Mouse (Mus musculus) kidney, adult 11 months (tissue): Measurements from ENCODE around the gene Skida1.

Source experiments
- DNase-seq: peaks from one replicate; pipeline ENCODE4 v3.0.0; 2022

Gene Skida1

DNA sequence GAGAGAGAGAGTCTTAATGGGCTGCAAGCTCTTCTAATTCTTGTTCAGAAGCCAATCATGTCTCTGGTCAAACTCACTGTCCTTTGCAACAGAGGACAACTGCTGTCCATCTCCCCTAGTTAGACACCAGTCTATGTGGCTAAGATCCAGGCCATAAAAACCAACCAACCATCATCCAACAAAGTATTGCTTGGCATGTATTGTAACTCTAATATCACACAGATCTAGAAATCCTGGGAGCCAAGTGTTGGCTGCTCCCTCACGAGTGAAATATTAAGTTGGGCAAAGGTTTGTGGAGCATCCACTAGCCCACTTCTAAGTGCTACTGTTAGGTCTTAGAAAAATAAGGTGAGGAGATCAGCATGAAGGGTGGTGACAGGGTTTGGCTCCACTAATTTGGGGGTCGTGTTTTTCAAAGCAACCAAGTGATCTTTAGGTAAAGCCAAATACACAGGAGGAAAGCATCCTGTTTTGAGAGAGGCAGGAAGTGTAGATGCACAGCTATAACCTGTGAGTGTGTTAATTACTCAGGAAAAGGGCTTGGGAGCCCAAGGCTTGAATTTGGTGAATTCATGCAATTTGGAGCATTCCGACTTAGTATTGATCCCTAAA is 10.6 kb downstream of the Skida1 start:
- DNase-seq, result peak; percentile 59

DNA sequence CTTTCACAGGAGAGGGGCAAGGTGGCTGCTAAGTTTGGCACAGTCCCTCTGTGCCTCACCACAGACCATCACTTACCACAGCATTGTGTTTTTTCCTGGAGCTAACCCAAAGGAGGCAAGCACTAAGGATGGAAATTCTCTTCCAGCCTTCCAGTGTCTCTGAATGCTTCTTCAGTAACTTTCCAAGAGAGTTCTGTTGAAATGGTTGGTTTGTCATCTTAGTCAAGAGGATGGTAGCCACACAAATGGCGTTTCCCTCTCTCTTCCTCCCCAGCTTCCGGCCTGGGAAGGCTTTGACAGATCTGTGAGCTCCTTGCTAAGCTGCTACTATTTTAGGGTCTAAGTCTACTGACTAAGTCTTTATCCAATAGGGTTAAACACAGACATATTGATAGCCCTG is 11.4 kb downstream of the Skida1 start, which contains the start of gene A930004D18Rik:
A930004D18Rik (minus strand) TSS at position 247 of the 400 bp plus-strand sequence.
- no peak for DNase-seq

DNA sequence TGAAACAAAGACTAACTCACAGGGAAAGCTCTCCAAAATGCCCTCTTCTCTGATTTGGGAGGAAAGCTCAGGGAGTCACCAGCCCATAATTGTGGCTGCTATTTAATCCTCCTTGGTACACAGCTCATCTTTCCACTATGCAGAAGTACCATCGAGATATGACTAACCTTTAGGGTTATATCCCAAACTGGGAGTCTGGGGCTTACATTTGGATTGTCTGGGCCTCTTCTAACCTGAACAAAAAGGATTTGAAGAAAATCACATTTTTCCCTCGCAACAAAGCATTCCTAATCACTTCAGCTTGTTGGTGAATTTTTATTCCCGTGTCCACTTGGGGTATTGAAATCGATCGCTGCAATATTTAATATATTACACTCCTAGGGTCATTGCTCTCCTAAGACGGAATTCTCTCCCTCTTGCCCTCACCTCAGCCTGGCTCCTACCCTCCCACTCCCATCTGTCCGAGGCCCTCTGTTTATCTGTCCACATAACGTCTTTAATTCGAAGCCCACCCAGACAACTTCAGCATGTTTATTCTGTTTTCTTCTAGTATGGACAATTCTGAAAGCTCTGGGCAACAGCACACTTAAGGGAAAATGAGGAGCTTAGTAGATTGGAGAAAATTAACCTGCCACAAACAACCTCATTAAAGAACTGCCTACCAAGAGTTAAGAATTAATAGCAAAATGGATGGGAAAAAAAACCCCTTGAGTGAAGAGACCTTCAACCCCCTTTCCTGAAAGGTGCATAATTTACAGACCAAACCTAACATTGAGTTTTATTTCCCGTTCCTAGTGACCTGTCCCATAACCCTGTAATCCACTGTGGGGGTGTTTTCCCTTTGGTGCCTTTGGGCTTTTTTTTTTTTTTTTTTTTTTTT is 14.2 kb downstream of the Skida1 start:
- no peak for DNase-seq

DNA sequence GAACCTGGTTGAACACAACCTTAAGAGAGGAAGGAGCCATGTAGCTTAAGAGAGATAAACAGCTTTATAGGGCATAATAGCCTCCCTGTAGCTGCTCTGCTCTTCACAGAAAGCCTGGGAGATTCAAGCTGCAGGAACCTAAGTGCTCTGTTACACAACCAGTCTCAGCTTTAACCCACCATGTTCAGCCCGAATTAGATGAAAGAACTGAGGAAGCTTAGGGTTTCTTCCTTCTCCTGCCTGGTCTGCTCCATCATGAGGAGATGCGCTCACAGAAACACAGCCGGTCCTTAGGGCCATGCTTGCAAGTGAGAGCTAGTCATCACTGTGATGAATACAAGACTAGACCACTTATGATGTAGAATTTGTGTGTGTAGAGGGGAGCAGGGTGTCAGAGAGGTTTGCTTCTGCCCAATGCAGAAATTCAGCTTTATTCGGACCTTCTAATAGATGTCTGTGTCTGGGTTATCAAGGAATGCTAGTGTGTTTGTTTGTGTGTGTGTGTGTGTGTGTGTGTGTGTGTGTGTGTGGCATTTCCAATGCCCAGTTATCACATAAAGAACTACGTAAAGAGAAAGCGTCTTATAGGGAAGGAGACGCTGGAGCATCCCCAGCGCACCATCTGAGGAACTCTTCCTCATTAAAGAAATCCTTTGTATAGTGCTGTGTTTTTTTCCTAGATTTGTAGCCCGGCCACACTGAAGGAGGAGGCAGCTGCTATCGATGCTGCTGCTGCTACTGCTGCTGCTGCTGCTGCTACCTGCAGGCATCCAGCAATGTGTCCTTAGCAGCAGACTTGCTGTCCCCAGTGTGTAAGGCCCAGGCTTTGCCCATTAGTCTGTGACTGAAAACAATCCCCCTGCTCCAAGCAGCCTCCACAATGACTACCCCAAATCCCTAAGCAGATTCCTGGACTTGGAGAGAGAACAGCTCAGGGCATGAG is 15.4 kb downstream of the Skida1 start:
- no peak for DNase-seq

DNA sequence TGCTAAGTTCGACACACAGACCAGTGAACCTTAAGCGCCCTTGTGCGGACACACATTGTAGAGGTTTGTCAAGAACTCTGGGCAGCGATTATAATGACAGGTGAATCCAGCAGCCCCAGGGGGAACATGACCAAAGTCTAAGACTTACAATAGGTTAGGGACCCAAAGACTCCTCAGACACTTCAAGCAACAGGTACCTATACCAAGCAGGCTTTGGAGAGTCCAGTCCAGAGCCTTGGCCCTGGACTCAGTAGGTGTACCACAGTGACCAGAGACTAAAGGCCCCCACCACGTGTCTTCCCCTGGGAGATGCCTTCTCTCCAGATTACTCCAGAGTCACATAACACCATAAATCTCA is 16.3 kb downstream of the Skida1 start:
- peak; percentile 64 for DNase-seq

DNA sequence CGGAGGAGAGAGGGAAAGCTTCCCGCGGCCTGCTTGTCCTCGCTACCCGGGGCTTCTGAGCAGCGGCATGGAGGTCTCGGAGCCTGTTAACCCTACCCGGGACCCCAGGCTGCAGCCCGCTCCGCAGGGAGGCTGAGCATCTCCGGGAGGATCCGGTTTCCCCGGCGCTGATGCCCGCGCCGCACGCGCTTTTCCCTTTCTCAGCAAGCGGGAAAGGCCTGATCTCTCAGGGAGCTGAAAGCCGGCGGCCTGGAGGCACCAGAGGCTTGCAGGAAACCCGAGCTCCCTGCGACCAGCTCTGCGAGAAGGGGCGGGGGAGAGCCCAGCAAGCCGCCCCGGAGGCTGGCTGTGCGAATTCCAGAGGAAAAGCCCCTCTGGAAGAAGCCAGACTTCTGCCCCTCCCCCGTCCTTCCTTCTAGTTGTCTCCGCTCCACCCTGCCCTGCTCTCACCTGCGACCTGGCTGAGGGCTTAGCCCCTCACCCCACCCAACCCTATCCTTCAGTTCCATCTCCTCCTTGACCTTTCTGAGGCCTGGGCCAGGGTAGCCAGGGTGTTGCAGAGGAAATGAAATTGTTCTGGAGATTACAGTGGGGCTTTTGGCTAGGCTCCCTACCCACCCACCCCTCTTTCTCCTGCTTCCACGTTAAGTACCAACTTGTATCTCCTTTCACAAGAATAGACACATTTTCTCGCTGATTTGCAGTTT is 16.9 kb downstream of the Skida1 start:
- peak; percentile 45 for DNase-seq

DNA sequence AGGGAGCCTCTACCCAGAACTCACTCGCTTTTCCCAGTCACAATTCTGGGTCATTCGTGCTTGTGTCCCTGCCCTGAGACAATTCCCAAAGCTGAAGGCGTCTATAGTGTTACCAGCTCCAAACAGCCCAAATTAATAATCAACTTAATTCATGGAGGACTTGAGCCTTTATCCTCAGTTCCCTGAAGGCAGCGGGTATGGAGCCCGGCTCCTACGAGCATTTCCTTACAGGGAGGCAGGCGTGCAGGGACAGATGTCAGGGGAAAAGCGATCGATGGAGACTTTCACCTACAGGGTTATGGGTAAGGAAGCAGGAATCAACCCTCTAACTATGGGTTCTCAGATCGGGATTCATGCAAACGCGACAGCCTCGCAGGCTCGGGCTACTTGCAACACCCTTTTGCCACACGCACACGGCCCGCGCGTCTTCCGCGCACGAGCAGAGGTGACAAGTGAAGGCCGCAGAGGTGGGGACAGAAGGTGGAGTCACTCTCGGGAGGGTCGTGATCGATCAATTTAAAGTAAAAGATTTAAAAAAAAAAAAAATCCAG is 17.5 kb downstream of the Skida1 start:
- peak; percentile 48 for DNase-seq

DNA sequence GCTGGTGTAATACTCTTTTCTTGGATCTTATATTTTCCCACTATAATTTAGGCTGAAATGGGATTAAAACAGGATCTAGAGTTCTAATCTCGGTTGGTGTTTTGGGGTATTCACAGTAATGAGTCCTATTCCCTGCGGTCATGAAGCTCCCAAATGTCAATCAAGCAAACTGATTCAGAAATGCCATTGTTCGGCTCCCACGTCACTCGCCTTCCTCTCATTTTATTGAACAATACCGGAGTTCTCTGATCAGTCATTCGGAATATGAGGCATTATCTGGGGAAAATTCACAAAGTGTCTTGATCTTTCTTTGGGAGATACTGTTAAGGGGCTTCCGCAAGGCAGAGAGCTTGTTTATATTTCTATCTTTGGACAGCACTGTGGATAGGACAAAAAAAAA is 18.3 kb downstream of the Skida1 start:
- DNase-seq, result no peak

DNA sequence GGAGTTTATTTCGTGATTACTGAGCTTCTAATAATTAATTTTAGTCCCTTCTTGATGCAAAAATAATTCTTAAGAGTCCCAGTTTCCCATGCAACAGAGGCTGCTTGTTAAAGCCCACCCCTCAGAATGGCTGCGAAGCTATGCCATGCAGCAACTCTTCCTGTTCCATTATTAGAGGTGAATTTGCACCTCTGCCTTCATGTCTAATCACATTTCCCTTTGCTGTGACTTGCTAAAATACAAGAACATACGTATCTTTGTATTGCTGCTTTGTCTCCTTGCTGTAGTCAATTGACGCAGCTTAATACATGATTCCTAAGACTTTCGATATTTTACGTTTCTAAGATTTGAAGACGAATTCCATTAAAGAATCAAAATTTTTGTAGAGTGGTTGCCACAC is 19.2 kb downstream of the Skida1 start:
- no peak for DNase-seq

DNA sequence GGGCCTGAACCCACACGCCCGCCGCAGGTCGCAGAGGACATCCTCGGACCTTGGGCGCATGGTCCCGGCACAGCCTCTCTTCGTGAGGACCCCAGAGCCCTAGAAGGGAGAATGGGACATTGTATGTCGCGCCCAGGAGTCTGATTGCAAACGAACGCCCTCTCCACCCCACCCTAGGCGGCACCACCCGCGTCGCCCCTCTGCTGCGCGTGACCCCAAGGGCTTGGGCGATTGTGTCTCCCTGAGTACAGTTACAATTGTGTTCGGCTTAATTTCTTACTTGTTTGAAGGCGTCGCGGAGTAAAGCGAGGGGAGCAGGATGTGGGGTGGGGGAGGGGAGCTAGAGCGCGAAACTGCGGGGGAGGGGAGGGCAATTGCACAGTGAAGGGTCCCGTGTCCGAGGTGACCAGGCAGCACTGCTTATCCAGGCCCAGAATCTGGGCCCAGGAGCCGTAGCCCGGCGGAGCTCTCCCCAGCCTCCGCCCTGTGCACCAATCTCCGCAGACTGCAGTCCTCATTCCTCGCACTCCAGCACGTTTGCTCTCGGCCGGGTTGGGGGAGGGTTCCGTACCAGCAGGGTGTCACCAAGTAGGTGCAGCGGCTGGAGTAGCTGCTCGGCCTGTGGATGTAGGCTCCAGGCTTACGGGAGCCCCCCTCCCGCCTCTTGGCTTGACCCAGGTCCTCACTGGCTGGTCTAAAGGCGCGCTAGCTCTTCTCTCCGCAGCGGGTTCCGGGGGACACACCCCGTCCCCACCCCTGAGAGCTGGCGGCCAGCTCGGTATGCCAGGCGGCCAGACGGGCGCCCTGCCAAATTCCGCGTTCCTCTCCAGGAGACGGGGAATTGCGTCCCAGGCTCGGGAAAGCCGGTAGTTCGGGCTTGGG is 20.5 kb downstream of the Skida1 start:
- DNase-seq, result peak; percentile 96

DNA sequence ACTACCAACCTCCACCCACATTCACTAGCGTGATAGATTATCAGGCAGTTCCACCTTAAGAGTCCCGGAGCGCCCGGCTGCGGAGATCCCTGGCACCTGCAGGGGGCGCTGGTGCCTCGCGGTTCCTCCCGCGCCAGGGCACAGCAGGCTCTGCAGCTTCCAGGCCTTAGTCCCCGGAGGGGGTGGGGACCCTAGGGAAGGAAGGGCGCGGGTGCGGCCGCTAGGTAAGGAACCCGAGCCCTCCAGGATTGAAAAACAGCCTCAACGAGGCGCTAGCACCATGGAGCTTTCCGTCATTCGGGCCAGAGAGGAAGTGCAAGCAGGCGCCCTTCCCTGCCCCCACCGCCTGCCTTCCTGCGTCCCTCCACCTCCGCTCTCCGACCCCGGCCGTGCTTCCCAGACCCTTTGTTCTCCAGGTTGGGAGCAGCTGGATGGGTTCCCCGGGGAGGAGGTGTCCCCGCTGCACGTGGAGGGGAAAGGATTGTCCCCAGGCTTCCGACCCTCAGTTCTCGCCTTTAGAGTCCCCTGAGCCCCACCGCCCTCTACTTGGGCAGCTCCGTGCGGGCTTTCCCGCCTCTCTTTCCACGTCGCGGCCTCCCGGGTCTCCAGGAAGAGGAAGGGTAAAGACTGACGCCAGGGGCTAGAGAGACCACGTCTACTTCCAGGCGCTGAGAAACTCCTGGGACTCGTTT is 21.3 kb downstream of the Skida1 start:
- DNase-seq, result peak; percentile 96

DNA sequence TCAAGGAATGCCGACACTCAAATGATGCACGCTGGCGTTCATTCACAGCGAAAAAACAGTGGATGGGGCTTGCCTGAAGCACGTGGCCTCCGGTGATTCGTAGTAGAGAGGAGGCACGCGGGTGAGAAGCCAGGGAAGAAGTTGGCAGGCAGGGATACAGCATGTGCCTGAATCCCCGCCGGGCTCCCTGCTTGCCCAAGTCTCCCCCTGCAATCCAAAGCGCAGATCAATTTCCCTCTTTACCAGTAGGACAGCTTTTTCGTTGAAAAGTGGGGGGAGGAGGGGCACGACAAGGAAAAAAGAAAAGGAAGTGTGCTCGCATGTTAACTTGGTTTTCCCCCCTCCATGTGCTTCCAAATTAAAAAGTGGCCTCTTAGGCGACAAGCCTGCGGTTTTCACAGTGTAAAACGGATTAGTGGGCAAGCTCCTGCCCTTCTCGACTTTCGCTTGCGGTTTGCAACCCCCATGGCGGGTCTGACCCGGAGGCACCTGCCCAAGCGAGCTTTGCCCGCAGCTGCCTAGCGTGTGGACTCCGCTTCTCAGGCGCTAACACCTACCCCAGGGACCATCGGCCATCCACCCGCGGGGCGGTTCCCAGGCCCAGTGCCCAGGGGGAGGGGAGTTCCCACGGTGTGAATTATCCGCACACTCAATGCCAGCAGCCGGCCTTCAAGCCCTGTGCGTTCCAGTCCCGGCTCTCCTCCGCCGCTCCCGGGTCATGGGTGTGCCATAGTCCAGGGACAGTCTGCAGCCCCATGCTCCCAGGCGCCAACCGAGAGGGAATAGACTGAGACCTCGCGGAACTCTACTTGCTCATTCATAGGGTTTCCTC is 22.5 kb downstream of the Skida1 start:
- peak; percentile 86 for DNase-seq

DNA sequence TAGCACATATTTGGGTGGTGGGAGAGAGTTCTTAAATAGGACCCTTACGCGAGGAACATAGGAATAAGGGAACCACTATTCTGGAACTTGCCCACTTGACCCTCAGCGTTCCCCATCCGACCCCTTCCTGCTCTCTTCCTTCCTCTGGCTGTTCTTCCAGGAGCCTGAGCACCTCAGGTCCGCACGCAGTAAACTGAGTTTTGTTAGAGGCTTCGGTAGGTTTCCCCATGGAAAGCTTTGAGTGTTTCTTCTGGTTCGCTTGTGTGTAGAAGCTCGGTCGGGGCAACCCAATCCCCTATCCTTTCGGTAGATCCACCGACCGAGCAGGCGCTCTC is 23.1 kb downstream of the Skida1 start:
- no peak for DNase-seq

DNA sequence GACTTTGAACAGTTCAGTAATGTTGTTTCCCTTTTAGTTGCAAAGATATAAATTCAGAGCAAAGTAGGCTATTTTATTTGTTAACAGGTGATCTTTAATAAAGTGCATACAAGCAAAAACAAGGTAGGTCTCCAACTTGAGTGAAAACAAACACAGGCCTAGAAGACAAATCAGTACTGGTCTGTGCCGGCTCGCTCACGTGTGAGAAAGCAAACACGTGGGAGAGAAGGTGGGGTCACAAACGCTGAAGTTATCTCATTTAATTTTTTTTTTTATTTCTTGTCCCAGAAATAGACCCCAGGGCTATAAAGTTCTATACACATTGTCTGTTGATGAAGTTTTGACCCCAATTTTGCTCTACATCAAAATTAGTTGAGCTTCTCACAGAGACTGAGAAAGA is 23.7 kb downstream of the Skida1 start:
- no peak for DNase-seq

DNA sequence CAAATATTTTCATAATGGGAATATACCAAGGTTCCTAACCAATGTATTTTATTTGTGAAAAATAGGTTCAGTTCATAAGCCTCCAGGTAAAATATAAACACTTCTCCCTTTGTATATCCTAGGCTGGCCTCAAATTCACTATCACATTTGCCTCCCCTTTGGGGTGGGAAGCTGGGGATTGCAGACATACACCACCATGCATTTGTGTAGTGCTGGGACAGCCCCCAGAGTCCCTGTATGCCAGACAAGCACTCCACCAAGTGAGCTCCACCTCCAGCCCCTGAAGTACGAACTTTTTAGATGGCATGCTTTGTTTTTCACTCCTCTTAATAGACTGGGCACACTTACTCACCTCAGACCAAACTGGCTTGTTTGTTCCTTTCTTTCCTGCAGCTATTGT is 26.0 kb downstream of the Skida1 start:
- no peak for DNase-seq

DNA sequence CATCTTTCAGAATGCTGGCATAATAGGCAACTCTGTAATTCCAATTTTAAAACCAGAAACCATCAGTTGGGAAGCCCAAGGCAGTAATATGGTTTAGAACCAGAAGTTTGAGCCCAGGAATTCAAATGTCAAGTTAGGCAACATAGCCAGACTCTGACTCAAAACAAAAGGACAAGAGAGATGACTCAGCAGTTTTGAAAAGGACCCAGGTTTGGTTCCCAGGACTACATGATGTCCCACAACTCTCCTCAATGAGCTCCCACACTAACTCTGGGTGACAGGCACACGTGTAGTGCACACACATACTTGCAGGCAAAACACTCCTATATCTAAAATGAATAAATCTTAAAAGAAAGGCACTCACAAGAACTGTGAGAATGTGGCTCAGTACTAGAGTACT is 29.7 kb downstream of the Skida1 start:
- DNase-seq, result no peak

DNA sequence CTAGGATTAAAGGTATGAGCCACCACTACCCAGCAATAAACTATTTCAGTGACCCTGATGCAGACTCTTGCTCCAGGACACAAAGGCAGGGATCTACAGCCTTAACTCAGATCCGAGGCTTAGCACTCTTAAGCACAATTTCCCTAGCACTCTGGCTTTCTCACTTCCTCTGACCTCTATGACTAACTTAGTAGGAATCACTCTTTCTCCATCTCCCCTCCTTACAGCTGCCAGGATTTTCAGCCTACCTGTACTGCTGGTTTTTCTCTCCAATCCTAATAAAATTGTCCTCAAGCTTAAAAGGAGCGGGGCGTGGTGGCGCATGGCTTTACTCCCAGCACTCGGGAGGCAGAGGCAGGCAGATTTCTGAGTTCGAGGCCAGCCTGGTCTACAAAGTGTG is 31.5 kb downstream of the Skida1 start:
- DNase-seq, result no peak

DNA sequence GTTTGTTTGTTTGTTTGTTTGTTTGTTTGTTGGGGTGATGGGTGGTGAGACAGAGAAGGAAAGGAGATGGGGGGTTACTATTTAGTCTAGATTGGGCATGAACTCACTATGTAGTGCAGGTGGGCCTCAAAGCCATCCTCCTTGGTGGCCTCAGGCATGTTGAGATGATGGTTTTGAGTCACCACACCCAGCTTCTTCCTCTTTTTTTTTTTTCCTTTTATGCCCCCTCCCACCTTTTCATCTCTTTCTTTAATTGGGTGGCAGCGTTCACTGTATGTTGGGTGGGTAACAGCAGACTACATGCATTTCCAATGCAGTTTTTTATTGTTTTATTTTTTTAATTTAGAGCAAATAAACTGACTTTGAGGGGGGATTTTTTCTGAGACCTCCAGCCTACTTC is 32.2 kb downstream of the Skida1 start:
- no peak for DNase-seq

DNA sequence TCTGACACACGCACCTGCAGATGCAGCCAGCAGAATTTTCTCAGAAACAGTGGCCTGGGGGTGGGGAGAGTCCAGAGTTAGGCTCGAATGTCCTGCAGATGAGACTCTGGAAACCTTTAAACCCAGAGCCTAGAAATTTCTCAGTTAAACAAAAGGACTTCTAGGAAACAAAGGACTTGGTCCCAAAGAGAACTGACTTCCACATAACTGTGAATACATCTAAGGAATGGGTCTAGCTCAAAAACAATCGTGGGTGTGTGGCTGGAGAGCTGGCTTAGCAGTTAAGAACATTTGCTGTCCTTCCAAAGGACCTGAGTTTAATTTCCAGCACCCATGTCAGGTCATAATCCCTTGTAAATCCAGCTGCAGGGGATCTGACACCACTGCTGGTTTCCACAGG is 33.3 kb downstream of the Skida1 start:
- no peak for DNase-seq

DNA sequence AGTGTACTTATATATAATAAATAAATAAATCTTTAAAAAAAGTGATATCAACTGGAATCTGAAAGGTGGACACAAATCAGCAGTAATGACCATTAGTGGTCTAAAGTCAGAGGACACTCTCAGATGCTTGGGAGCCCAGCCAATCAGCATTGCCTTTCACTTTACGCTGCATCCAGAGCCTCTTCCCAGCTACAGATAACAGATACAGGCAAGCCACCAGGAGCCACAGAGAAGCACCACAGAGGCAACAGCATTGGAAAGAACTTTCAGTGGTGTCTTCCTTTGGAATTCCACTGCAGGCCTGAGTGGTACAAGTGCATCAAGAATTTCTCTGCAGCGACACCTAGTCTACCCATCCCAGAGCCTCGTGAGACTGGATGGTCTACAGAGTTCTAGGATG is 36.0 kb downstream of the Skida1 start:
- no peak for DNase-seq
